Mouse (Mus musculus) heart, postnatal 0 days (tissue): ENCODE measurements at regions not wholly inside any gene's neighbourhood (a gene's known extent, or its start where the extent isn't known, plus 50 kb on each side); places are given as distances from the start of the nearest gene placed in this dataset.

Source experiments
- CTCF ChIP-seq: IDR thresholded peaks from 2 replicates; pipeline ENCODE4 v1.5.1; 2016; ENCODE audit warnings: antibody characterized with exemption, control low read depth, low read depth
- EP300 ChIP-seq: IDR thresholded peaks from 2 replicates; pipeline ENCODE4 v1.6.1; 2016; ENCODE audit warnings: antibody characterized with exemption, low read depth

DNA sequence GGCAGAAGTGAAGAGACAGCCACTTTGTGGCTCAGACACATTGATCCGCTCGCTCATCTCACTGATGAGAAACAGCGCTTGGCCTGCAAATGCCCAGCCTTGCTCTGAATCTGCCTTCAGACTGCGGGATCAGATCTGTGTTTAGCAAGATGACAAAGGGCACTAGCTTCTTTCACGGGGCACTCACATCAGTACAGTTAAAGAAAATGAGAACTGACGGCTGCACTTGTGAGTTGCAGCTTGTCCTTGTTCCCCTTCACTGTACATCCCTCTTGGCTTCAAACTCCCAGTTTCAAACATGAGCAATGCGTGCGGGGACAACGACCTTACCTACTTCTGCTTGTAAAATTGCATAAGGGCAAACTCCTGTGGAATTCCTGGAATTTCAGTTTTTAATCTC, 1135.8 kb downstream of the Pcdh9 start:
- no peak for TF ChIP-seq CTCF
- TF ChIP-seq EP300: no peak
